Mouse (Mus musculus) urinary bladder, postnatal 4 days (tissue): ENCODE results near the gene Aim2.
A peak's percentile ranks its signal among the peaks of the same experiment; 100 is the strongest.

Experiments used
- DNase-seq, 2 experiments: peaks; one replicate each; pipeline ENCODE4 v3.0.0; 2021 to 2022; ENCODE audit warnings: low spot score in 2 of 2

Gene Aim2

DNA sequence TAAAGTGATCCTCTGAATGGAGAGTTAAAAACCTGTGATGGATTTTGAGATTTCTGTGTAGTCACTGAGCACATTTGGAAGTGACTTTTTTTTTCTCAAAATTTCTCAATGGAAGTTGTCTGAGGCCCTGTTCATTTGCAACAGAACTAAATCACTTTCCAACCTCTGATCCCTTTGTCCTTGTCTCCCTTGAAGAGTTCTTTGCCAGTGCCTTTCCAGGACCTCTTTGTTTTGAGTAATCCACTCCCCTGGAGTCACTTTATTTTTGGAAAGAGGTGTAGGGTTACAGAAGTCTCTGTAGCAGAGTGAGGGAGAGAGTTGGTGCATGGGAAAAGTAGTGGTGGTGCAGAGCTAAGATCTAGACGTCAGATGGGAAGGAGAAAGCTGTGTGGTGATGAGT, 2.2 kb upstream of the Aim2 start:
- no peak for DNase-seq

DNA sequence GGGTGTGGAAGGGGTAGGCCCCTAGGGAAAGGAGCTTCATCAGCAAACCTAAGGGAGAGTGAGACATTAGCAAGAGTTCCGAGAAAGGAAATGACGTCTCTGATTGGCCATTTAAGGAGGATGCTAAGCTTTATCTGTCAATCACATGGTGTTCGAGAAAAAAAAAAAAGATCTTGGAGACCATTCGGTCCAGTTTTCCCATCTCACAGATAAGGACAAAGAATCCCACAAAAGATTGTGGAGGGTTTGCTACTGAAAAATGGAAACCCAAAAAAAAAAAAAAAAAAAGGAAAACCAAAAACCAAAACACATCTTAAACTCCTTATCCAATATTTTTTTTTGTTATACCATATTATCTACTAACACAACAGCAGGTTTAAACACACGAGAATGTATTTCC, 1.5 kb upstream of the Aim2 start:
- DNase-seq, result no peak

DNA sequence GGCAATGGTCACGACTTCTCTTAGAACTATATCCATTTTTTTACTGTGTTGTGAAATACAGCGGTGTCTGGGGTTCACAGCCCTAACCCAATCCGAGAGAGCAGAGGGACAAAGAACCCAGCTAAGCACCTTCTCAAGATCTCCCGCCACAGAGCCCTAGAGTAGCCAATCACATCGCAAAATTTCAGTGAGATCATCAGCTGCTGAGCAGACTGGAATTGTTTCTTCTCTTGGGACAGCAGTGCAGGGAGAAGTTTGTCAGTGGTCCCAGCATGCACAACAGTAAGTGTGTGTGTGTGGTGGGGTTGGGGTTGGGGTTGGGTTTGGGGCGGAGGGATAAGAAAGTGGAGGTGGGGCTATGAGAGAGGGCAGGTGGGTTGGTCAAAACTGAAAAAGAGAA, 733 bp upstream of the Aim2 start:
- DNase-seq, result no peak

DNA sequence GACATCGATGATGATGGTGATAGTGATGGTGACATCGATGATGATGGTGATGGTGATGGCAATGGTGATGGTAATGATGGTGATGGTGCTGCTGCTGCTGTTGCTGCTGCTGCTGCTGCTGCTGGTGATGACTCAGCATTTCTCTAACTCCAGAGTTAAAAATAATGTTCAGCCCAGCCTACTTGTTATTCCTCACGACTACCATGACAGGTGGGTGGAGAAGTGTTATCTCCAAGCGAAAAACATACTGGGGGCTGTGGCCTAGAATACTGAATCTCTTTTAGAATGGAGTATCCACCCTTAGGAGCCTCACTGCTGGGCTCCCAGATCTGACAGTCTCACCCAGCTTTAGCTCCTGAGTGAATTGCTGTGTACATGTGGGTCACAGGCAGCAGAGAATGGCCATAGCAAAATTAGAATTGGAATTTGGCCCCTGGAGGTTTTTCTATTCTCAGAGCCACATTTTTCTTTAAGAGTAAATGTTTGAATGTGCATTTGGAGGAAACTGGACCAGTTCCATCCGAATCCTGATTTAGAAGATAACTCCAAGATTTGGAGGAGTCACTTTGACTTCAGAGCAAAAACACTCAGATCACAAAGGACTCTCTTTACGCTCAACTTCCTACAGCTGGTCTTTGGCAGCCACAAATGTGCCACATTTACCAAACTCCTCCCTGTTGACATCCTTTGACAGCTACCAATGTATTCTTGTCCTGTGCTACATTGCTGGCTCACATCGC, 4.6 kb downstream of the Aim2 start:
- no peak for DNase-seq

DNA sequence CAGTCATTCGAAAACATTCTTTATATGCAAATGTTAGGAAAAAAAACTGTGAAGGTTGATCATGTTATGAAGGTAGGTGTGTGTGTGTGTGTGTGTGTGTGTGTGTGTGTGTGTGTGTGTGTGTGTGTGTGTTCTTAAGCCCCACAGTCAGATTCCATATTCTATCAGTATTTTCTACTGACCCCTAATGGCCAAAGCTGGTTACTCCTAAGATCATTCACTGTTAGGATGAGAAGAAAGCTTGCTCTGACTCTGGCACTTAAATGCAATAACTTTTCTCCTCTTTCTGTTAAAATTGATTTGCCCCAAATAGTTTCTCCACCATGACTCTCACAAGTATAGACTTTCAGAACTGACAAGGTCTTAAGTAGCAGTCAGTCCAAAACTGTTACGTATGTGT, 6.0 kb downstream of the Aim2 start:
- no peak for DNase-seq

DNA sequence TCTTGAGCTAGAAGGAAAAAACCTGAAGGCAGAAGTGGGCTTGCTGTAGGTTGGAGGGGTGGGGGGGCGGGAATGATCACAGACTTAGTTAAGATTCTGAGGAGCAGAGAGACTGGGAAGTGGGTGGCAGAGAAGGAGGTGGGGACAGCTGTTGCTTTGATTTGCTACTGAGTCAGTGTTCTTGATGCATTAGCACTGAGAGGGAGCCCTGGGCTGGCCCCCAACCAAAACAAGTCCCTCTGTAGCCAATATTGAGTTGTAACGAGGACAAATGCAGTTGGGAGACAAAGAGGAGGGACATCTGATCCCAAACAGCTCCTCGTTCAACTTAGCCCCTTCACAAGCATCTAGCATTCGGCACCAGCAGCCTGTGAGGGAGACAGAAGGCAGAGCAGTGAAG, 7.1 kb downstream of the Aim2 start:
- DNase-seq, result no peak

DNA sequence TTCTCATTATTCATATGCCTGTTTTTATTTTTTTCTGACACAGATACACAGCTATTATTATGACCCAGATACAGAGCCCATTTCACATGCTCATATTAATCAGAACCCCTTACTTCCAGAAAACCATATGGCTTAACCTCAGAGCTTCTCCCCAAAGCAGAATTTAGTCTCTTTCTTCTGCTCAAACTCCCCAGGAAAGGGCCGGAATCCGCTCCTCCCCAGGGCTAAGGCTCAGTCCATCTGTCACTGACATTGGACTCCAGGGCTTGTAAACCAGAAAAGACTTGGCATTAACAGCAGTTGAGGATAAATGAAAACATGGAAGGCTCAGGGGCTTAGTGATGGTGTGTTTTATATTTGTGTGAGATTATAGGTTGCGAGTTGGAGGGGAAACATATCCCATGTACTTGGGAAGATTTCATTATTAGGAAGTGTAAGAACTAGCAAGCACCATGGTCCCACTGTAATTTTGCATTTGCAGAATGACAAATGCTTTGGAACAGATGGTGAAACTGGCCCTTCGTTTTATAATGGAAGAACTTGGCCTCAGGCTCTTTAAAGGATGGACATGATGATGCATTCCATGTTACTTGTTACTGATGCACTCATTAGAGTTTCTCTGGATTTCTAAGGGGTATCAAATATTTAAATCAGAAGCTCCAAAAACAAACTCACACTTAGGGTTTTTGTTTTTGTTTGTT, 9.1 kb downstream of the Aim2 start:
- DNase-seq, result no peak

DNA sequence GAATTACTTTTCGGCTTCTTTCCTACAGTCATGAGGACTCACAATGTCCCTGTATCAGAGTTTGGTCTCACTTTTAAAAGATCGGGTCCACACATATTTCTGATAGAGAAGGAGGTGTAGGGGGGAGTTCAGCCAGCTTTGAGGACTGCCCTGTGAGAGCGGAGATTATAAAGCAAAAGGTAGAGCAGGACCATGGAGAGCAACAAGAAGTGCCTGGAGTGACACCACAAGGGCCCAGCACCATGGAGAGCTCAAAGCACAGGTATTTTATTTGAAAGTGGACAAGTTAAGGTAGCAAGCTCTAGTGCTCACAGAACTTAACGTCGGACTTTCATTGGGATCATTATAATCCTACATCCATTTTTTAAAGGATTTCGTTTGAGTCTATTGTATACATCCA, 11.0 kb downstream of the Aim2 start:
- DNase-seq, result no peak

DNA sequence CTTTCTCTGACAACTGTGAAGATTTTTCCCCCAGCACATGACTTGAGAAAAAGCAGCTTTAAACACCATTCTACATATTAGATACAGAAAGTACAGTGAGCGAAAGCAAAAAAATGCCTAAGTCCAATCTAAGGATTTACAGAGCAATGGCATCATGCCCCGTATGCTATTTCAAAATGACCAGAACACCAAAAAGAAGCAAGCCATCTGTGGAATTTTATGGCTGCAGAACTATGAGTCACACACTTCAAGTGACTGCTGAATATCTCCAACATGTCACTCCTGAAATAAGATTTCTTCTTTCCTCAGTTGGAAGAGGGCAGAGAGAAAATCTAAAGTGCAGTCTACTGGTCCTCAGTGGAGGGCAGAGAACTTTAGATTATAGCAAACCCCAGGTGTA, 12.8 kb downstream of the Aim2 start:
- no peak for DNase-seq

DNA sequence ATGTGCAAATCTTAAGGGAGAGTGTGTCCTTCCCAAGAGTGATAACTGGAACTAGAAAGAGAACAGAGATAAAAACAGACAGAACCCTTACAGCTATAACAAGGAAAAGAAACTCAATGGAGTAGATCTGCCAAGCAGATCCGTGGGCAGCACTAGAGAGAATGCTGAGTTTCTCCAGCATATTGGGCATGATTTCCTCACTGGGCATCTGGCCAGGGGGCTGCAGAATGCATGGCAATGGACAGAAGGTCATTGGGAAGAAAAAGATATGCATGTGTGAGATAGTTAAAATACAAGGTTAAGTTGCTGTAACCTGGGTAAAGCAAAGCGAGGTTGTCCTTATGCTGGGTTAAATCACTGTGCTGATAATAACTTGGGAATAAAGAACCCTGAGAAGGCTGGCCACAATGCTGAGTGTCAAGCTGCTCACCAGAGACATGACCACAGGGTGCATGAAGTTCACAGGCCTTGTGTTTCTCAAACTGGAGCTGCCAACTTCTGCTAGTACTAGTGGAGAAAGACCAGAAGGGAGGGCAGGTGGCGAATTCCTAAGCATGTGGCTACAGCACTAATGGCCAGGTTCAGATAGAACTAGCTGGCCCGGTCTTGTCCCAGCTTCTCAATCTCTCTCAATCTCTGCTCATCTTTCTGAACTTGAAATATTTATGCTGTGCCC, 13.6 kb downstream of the Aim2 start:
- DNase-seq, result no peak

DNA sequence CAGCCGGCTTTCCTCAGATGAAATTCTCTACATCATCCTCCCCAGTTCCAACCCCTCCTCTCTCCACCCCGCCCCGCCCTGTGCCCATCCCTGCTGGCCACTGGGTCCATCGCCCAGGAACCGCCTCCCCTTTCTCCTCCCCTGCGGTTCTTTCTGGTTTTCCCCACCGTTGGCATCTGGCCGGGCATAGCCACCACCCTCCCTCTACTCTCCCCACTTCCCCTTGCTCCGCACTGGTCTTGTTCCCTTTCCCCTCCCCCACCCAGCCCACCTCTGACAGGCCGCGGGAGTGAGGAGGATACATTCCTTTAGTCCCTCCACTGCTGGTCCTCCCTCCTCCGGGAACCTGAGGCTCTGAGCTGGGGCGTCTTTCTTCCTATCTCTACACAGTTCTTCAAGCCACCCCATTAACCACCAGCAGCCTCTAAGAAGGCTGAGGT, 15.3 kb downstream of the Aim2 start:
- no peak for DNase-seq

DNA sequence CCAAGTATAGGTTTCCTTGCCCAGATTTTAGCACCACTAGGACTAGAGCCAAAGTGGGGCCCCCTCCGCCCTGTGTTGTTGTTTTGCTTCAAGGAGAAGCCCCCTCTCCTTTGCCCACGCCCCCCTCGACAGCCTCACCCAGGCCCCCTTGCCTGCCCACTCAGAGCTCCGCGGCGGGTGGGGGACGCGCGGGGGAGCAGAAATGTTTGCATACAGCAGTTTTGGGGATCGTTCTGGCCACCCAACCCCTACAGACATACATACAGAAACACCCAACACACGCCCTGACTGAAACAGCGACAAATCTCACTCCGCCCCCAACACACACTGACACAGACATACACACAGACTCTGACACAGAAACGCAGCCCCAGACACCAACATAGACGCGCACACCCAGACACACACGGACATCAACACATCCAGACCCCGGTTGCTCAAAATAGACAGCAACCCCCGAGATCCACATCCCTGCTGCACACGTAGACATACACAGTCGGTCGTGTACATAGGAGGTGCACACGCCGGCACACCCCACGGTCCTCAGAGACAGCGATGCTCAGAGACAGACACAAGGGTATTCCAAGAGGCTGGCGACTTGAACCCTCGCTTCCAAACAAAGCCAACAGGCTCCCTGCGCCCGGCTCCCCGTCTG, 16.1 kb downstream of the Aim2 start:
- no peak for DNase-seq

DNA sequence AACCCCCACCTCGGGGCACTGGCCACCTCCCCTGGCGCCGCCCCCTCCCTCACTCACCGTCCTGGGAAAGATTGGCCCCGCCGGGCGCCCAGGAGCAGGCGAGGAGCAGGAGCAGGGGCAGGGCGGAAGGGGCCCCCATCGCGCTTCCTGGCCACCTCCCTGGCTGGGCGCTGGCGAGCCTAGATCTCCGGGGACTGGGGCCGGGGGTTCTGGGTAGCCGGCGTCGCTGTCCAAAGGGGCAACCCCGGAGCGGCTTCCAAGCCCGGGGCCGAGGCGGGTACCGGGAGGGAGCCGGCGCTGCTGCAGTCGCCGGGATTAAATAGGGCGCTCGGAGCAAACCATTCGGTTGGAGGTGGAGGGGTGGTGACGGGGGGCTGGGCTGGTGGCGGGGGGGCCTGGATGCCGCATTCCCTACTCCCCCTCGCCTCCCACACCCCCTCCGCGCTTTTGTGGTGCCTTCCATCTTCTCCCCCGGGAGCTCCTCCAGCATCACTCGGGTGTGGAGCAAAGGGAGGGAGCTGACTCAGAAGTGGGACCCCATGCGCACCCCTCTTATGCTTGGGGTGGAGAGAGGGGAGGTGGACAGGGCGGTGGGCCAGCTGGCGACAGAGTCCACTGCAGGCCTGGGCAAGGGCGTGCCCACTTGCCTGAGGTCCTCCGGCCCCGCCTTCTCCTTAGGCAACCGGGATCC, 16.8 kb downstream of the Aim2 start, which contains the start of gene Cadm3:
Gene Cadm3, minus strand, starts transcription at position 340 of the 691 bp plus-strand sequence.
- DNase-seq, result peak in 1 of 2 experiments; percentile 25

DNA sequence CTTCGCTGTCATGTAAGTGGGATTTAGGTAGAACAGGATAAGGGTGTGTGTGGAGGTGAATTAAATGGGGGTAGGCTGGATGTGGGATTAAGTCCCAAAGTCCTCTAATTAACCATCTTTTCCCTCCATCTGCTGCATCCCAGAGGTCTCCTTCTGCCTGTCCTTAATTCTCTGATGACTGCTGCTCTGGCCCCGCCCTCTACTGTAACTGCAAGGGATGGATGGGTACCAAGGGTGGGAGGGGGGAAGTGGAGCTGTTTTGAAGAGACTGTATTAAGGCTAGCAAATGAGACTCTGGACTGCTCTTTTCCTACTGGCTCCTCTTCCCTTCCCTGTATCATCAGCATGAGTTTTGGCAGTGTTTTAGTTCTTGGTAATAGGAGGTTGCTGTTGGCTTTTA, 18.9 kb downstream of the Aim2 start:
- DNase-seq, result no peak

DNA sequence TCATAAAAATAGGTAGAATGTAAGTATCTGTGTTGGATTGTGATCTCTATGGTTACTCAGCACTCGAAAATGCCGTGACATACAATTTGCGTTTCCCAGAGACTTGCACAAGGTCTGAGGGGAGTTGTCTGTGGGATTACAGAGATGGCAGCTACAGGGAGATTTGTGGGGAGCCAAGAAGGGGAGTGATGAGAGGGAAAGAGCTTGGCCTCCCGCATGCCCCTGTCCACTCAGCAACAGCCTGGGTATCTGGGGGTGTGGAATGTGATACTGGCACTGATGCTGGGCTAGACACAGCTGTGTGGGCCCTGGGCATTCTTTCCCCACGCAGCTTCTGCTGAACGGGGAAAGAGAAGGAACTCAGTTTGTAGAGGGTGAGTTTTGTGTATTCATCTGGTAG, 19.8 kb downstream of the Aim2 start:
- DNase-seq, result no peak

DNA sequence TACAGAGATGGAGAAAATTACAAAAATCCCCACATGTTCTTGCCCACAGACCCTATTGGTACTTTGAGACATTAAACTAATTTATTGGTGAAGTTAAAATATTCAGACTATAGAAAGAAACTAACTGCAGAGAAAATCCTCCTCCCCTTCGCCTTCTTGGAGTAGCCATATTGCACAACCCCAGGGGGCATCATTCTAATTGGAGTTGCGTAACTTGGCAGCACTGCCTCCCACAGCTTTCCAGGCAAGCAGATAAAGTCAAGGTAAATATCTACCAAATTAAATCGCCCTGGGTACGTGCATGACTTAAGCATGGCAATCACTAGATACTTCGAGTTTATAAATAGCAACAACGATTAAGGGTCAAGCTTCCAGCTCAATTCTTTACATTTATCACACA, 20.9 kb downstream of the Aim2 start:
- no peak for DNase-seq

DNA sequence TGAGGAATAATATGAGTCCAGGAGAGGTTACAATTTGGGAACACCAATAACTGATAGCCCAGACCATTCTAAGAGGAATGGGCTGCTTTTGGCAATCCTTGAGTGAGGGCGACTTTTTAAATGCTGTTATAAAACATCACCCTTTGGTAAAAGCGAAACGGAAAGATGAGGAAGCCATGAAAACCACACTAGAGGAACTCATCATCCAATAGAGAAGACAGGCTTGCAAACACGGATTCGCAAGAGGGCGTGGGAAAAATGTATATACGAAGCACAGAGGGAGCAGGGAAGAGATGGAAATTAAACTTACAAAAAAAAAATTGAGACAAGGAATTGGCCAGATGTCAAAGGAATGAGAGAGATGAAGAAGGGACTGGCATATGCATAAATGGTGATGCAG, 23.3 kb downstream of the Aim2 start:
- no peak for DNase-seq

DNA sequence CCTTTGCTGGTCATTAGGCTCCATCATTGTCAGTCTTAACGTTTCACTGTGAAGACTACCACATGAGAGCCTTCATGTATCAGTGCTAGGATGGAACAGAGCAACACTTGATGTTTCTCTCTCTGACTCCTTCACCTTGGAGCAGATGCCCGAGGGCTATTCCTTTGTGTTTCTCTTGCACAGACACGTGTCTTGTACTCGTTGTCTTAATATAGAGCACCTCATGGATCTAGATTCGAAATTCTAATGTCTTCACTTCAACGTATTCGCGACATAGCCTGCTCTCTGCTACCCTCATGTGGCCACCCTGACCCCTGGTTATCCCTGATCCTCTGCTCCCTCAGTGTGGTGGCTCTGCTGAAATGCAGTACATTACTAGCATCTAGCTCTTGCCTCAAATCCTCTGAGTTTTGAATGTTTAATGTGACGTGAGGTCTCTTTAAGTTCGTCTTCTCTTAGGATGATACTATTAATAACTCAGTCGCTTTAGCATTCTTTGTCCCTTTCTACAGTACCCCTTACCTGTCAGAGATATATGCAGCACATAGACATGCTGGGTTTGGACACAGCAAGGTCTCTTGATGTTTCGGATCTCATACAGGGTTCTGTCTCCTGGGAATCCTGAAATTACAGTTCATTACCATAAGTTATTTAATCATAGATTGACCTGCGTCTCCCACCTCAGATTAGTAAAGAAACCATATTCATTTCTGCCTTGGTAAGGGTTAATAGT, 26.9 kb downstream of the Aim2 start:
- peak in 1 of 2 experiments; percentile 66 for DNase-seq

DNA sequence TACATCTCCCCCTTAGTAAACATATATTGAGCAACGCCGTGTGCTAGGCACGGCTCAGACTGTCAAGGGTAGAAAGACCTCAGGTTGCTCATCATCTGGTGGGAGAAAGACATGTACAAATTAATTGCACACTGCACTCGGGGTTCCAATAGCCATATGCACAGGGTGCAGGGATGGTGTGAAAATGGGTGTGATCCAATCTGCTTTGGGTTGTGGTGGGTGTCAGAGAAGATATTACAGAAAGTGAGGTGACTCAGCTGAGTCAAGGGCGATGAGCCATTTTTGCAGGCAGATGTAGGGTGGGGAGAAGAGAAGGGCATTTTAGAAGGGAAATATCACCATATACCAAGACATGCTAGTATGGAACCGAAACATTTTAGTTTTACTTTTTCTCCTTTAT, 30.8 kb downstream of the Aim2 start:
- DNase-seq, result no peak

DNA sequence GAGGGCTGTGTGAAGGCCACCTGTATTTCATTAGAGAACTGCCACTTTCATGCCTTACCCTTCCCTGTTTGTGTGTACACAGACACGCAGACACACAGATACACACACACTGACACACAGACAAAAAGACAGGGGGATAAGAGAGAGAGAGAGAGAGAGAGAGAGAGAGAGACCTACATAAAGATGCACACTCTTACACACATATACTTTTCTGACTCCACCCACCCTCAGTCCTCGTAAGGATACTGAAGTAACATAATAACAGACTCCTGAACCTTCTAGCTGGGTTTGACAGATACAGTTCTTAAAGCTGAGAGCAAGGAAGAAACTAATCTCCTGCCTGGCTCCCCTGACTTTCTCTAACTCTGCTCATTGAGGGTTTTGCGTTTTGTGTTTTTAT, 38.8 kb downstream of the Aim2 start:
- peak in 1 of 2 experiments; percentile 23 for DNase-seq

DNA sequence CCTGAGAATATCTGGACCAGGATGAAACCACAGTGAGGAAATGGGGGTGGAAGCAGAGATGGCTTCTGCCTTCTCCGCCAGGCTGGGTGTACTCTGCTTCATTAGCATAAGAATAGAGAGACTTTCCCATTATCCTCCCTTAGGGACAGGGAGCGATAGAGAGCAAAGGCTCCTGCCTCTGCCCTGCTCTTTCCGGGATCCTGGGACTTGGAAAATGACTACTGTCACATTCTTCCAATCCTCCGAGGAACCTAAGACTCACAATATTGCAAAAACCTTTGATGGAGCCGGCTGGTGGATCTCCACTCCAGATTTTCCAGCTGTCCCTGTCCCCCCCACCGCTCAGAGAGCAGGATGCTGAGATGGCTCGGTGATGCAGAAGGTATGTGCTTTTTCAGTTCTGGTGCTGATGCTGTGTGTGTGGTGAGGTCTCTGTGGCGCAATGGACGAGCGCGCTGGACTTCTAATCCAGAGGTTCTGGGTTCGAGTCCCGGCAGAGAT, 39.3 kb downstream of the Aim2 start:
- DNase-seq, result peak in 1 of 2 experiments; percentile 54
